Mouse (Mus musculus) adrenal gland, adult (tissue): ENCODE measurements at regions not wholly inside any gene's neighbourhood (a gene's known extent, or its start where the extent isn't known, plus 50 kb on each side); places are given as distances from the start of the nearest gene placed in this dataset.
A peak's percentile ranks its signal among the peaks of the same experiment; 100 is the strongest.

Source experiments
- DNase-seq, 2 experiments: peaks; one replicate each; pipeline ENCODE4 v3.0.0; 2022 to 2023; ENCODE audit warnings: low spot score in 1 of 2; ENCODE audit not compliant: inconsistent age in 2 of 2

- peak in 1 of 2 experiments; percentile 39 for DNase-seq
These were observed 298.8 kb downstream of the Satb1 start for GRCm38 (mm10) chr17:51534270-51534669.

DNA sequence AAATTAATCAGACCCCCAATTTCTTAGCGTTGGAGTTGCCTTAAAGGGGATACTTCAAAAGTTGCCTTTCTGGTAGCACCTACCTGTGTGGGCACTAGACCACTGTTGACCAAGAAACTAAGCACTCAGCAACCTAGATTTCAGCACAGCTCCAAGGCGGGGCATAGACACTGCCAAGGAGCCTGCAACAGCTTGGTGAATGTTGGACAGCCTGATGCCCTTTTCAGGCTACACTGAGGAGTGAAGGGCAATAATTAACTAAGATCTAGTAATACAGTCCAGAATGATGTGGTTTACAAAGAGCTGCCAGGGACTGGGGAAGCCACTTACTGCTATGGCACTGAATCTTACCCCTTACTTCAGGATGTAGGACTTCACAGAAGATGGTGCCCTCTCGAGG lies 304.9 kb downstream of the Satb1 start:
- DNase-seq: no peak

GRCm38 (mm10) chr17:51526881-51527280 lies 306.2 kb downstream of the Satb1 start:
- no peak for DNase-seq

GRCm38 (mm10) chr17:51526464-51526863 lies 306.6 kb downstream of the Satb1 start:
- DNase-seq: no peak

GRCm38 (mm10) chr17:51526021-51526420 lies 307.1 kb downstream of the Satb1 start:
- DNase-seq: no peak

DNA sequence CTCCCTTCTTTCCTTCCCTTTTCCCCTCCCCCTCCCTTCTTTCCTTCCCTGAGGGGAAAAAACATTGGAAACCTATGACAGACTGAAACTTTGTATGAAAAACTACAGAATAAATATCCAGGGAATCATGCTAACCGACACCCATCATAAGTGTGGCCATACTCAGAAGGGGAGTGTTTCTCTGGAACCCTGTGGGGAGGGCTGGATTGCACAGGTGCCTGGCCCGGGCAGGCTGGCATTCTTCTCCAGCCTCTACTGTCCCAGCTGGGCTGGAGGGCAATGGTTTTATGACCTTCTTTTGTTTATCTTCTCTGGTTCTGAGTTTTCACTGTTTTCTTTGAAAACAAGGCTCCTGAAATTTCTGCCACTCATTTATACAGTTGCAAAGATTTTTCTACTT lies 307.9 kb downstream of the Satb1 start:
- DNase-seq: no peak

DNA sequence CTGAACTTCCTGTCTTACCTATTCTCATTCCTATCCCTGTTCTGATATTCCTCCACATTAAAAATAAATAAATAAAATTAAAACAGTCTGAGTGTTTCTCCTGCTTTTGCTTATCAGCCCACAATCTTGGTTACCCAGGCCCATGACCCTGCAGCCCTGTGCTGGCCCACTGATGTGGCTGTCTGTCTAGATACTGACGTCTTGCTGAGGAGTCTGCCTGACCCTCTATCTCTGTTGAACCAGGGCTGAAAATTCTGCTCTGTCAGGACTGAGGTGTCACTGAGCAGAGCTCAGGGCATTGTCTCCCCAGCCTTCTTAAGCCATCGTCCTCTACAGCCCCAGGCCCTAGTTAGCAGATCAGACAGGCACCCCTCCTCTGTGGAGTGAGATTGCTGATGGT lies 321.2 kb downstream of the Satb1 start:
- no peak for DNase-seq

- no peak for DNase-seq
These were observed 321.6 kb upstream of the Tbc1d5 start for GRCm38 (mm10) chr17:51500751-51501150.

DNA sequence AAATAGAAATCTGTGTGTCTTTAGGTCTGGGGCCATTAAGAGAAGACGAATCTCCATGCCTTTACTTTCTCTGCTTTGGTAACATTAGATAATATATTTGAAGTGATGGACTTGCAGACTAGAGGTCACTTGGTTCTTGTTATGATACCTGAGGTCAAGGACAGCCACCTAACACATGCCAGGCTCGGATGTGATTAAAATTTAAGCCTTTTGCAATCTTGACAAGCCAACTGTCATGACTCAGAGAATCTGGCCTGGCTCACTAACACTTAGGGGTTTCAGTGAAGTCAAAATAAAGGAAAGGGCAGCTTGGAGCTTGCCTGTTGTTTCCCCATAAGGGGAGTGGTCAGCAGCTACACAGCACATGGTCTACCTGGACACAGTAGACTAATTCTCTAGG lies 320.4 kb upstream of the Tbc1d5 start:
- peak in 1 of 2 experiments; percentile 29 for DNase-seq

DNA sequence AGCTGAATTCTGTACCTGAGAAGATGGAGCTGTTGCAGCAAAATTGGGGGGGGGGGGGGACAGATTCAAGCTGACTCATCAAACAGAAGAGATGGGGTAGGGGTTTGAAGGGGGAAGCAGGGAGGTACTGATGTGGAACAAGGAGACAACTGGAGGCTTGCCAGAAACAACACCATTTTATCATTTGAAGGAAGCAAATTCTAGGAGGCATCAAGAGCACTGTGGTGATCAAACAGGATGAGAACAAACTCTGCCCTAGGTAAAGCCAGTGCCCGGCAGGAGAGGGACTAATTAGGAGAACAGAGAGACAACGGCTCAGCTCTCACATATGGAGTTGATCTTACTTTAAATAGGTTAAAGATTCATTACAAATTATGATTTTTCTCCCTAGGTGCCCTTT lies 315.9 kb upstream of the Tbc1d5 start:
- no peak for DNase-seq

GRCm38 (mm10) chr17:51489386-51489785 lies 310.2 kb upstream of the Tbc1d5 start:
- no peak for DNase-seq

GRCm38 (mm10) chr17:51487918-51488445 lies 308.8 kb upstream of the Tbc1d5 start:
- no peak for DNase-seq

DNA sequence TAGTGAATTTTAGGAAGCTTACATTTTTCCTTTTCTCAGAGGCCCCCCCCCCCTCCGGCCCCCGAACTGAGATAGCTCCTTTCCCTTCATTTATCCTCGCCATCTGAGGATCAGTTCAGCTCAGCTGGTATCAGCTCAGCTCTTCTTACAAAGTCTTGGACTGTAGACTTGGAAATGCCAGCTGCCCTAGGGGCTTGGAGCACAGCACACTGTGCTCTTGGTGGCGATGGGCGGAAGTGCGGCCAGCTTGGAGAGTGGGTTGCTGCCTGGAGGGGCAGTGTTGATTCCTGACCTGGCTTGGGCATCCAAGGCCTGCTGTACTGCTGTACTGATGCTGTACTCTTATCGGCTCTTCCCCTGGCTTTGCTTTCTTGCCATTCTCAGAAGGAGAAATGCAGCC lies 298.7 kb upstream of the Tbc1d5 start:
- no peak for DNase-seq

- DNase-seq: no peak
These were observed 298.3 kb upstream of the Tbc1d5 start for GRCm38 (mm10) chr17:51477404-51477803.

DNA sequence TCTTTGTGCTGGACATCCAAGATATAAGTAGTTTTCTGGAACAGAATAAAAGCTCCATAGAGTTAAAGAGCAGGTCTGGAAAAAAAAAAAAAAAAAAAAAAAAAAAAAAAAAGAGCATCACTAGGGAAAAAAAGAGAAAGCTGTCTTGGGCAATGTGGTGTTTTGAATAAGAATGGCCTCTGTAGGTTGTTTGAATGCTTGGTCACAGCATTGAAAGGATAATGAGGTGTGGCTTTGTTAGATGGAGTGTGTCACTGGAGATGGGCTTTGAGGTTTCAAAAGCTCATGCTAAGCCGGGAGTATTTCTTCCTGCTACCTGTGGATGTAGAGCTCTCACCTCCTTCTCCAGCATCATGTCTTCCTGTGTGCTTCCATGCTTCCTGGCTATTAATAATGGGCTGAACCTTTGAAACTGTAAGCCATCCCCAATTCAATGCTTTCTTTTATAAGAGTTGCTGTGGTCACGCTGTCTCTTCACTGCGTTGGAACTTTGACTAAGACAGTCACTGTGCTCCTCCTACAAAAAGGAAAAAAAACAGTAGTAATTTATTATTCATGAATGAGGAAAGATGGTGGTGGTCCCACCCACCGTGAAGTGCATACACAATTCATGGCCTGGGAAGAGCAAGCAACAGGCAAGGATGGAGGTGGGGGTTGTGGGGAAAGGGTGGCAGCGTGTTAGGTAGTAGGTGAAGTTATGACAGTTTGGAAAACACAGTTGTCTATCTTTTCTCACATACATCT lies 283.2 kb upstream of the Tbc1d5 start:
- DNase-seq: no peak

DNA sequence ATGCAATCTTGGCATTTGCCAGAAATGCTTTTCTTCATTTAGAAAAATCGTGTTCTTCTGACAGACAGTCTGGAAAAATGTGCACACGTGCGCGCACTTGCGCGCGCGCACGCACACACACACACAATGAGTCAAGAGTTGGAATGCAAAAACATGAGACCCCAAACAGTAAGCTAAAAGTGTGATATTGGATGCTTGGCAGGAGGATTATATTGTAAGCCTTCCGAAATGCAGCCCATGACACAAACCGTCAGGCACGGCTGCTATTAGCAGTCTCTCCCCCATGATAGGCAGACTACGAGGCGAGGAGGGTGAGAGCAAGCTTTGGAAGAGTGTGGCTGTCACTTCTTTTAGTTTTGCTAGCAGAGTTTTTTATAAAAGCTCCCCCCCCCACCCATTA lies 282.1 kb upstream of the Tbc1d5 start:
- no peak for DNase-seq

GRCm38 (mm10) chr17:51459119-51459518 lies 280.0 kb upstream of the Tbc1d5 start:
- DNase-seq: no peak

- no peak for DNase-seq
These were observed 236.6 kb upstream of the Tbc1d5 start for GRCm38 (mm10) chr17:51415746-51416145.

GRCm38 (mm10) chr17:51414304-51414703 lies 235.2 kb upstream of the Tbc1d5 start:
- DNase-seq: peak in 1 of 2 experiments; percentile 49

DNA sequence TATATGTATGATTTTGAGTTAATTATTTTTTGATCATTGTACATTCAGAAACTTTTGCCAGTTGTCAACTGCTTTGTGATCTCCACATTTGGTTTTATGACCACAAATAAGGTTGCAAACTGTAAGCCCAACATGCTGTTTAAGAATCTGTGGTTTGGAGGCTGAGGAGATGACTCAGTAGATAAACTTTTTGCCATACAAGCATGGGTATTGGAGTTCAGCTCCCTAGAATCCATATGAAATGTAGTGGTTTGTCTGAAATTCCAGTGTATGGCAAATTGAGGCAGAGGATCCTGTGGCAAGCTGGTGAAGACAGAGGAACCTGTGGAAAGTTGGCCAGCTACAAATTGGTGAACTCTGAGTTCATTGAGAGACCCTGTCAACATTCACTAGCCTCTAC lies 234.6 kb upstream of the Tbc1d5 start:
- no peak for DNase-seq

DNA sequence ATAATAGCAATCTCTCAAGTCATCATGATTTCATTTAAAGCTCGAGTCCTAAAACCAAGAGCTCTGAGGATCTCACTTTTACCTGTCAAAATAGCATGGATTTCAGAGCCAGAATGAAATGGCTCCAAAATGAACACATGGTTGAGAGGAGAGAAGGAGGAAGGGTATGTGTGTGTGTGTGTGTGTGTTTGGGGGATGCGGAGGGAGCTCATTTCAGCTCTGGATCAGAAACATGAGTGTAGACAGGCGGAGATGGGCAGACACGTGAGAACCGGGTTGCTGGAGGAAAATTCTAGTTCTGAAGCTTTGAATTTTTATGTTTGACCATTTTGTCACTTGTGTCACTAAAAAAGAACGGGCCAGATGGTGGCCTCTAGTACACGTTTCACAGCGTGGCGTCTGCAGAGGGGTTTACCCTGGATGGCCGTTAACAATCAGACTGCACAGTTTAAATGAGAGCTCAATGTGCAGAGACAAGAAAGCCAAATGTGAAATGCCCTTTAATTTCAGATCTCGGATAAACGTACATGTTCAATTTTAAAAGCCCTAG lies 232.5 kb upstream of the Tbc1d5 start:
- no peak for DNase-seq

GRCm38 (mm10) chr17:51408894-51409293 lies 229.7 kb upstream of the Tbc1d5 start:
- no peak for DNase-seq

DNA sequence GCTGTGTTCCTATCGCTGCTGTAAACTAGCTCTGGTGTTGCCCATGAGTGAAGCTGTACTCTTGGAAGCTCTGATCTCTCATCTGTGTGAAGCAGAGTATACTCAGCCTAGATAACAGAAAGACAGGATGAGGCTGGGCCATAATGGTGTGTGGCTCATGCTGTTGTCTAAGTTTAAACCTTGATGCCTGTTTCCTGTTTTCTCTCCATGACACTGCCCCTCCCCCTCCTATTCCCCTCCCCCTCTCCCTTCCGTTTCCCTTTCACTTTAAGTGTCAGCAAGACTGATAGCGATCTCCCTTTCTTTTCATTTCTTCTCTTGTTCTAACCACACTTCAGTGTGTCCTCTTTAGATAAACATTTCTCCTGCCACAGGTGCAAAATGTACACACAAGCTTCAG lies 229.2 kb upstream of the Tbc1d5 start:
- DNase-seq: no peak
